Mouse (Mus musculus) regulatory T cell (primary cell): ENCODE results near the gene Smad9.

Experiments used
- in situ Hi-C: fragments of 300-600 bp; cut with MboI, MseI; formaldehyde crosslinking; loops from one replicate; pipeline ENCODE4 v1.15.1; 2025; ENCODE audit warnings: high pct_unique_total_duplicates

The Smad9 gene

DNA sequence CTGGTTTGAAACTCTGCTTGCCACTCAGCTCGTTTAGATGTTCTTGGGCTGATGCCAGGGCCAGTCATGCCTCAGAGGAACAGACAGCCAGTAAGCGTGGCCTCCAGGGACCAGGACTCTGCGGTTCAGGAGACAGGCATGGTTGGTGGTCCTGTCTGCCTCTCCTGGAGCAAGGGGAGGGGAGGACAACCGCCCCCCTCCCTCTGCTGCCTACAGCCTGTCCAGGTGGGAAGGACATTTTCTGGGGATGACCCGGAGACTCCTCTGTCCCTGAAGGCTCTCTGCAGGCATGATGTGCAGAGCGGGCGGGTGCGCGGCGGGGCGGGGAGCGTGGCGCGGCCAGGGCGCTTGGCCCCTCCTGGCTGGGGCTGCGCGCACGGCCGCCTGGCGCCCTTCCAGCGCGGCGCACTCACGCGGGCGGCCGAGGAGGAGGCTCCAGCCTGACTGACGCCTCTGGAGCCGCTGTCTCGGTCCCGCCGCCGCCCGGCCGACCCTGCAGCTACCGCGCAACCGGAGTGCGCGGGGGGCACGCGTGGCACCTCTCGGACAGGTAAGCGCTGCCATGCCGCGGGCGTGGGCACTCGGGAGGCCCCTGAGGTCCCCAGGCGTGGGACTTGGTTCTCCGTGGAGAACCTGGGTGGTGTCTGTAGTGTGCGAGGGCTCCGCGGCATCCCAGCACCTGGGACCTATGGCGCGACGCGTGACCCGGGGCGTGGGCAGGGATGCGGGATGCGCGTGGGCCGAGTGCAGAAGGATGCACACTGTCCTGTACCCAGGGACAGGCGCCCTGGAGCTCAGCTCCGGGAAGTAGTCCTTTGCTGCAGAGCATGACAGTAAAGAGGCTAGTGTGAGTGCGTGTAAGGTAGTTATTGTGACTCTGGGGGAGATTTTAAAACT lies at the start of gene Smad9:
Smad9 (plus strand) TSS at position 438 of the 897 bp plus-strand sequence.
- in situ Hi-C loops = loop anchor here (10.0 kb wide), 1 partner anchor 601 kb away; the partner anchor contains the start of gene Trpc4

DNA sequence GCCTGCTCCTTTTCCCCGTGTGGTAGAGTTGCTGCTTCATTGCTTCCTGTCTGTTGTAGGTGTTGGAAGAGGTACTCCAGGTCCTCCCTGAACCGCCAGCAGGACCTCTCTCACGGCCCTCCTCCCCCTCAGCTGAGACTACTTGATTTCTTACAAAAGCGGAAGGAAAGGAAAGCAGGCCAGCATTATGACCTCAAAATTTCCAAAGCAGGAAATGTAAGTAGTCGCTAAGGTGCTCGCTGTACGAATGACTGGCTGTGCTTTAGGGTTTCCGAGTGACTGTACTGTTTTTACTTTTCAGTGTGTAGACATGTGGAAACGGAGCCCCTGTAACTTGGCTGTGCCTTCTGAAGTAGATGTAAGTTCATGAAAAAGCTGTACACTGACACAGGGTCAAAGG lies 46.4 kb upstream of the Smad9 start:
- in situ Hi-C loops = loop anchor here (10.0 kb wide), 1 partner anchor 1224 kb away; the partner anchor contains the start of gene Stoml3

DNA sequence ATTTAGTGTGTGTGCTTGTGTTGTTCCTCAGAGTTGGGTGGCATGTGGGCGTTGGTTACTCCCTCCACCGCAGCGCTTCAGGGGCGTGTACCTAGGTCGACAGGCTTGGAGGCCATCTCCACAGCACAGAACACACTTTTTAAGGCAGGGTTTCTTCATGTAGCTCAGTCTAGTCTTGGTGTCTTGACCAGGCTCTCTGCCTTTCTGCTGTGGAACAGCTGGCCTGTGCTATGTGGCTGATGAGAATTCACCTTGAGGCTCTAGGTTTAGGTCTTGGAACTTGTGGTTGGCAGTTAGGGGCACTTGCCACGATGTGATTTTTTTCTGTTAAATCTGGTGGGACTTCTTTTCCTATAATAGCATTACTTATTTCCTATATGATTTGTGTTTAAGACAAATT lies 41.1 kb upstream of the Smad9 start, which contains the start of gene Gm21958:
Gm21958 (minus strand) TSS at position 101 of the 400 bp plus-strand sequence.
- in situ Hi-C loops = no loop called here

DNA sequence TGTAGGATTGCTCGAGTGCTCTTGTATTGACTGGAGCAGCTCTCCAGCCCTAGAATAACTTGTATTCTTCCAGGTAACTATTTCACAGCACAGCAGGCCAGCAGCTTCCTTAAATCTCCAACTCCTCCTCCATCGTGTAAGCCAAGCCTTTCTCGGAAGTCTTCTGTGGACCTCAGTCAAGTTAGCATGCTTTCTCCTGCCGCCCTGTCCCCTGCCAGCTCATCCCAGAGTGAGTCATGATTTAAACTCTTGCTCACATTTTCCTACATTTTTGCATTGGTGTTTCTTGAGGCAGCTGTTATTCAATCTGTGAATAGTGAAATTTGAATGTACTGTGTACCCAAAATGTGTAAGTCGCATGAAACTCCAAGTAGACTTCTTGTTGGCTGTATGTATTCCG lies 39.9 kb upstream of the Smad9 start:
- in situ Hi-C loops = no loop called here

DNA sequence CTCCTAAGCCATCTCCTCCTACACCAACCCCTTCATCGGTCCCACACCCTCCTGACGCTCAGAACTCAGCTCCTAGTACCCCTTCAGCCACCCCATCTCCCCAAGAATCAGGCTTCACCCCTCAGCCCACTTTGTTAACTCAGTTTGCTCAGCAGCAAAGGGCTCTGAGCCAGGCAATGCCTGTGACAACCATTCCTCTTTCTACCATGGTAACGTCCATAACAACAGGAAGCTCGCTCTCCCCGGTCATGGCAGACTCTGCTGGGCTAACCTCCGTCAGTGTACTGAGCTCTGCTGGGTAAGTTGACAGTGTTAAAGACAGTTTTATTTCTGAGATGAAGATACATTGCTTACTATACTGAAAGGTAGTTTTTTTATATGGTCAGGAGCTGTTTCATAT lies 38.0 kb upstream of the Smad9 start:
- in situ Hi-C loops = no loop called here

DNA sequence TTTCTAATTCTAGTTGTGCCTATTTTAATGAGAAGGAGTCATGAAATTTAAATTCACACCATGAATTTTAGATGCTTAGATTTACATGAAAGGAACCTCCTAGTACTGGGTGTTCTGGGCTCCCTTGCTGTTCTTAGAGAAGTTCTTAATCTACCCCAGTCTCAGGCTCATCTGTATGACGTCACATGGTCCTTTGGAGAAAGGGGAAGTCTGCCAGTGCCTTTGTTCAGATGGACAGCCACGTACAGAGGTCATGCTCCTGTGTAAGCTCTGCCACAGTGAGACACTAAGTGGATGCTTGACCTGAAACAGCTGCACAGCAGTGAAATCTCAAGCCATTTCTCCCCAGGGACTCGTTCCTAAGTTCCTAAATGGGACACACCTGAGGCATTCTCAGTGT lies 36.4 kb upstream of the Smad9 start:
- in situ Hi-C loops = no loop called here

DNA sequence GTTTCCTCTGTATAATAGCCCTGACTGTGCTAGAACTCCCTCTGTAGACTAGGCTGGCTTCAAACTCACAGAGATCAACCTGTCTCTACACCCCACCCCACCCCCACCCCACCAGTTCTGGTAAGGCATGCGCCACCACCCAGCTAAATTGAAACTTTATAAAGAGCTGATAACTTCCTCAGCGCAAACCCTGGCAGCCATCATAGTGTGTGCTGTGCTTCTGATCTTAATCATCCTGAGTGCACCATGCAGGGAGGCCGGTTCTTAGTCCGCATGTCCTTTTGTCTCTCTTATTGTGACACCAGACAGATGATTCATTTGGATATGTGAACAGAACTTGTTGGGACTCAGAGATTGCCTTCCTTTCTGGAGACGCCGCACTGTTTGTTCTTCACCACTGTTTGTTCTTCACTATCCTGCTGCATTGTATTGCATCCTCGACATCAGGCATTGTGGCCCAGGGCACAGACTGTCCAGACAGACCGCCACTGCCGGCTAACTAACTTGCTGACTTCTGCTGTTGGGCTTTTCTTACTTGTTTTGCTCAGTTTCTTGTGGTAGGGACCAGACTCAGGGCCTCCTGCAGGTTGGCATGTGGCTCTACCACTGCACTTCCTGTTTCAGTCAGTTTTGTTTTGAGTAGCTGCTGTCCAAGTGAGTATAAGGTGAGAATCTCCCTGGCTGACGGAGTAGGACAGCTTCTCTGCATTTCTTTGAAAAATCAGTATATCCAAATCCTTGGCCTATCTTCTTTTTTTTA lies 31.5 kb upstream of the Smad9 start:
- in situ Hi-C loops = no loop called here

DNA sequence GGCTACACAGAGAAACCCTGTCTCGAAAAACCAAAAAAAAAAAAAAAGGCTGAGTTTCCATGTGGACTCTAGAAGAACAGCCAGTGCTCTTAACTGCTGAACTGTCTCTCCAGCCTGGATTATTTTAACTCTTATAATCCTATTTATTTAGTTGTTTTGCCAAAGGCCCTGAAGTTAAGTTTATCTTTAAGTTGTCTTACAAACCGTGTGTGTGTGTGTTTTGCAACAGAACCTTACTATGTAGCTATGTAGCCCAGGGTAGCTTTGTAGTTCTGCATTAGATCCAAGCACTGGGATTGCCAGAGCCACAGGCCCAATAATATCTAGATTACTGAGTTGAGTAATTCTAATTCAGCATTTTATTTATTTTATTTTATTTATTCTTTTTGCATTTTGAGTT lies 30.0 kb upstream of the Smad9 start:
- in situ Hi-C loops = no loop called here

DNA sequence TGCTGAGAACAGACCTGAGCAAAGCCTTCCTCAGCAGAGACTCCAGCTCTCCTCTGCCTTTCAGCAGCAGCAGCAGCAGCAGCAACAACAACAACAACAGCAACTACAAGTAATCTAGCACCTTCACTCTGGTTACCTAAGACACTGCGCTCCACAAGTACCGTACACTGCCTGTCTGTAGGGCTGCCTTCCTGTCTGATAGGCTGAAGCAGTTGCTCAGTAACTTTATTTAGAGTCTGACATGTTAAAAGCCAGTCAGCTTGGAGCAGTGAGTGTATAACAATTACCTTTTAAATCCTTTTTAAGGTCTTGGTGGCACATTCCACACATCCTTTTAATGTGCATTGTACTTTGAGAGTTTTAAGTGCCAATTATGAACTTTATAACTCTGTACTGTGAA lies 27.8 kb upstream of the Smad9 start:
- in situ Hi-C loops = no loop called here

DNA sequence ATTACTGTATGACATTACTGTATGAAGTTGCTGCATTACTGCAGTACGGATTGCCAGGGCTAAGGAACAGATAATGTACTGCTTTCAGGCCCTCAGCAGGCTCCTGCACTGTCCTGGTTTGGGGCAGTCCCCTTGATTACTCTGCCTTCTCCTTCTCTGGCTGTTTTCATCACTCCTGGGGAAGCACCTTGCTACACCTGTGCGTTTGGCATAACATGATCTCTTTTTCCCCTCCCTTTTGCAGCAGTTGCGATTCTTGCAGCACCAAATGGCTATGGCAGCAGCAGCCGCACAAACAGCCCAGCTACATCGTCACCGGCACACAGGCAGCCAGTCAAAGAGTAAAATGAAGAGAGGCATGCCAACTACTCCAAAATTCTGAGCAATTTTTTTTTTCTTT lies 27.3 kb upstream of the Smad9 start:
- in situ Hi-C loops = no loop called here

DNA sequence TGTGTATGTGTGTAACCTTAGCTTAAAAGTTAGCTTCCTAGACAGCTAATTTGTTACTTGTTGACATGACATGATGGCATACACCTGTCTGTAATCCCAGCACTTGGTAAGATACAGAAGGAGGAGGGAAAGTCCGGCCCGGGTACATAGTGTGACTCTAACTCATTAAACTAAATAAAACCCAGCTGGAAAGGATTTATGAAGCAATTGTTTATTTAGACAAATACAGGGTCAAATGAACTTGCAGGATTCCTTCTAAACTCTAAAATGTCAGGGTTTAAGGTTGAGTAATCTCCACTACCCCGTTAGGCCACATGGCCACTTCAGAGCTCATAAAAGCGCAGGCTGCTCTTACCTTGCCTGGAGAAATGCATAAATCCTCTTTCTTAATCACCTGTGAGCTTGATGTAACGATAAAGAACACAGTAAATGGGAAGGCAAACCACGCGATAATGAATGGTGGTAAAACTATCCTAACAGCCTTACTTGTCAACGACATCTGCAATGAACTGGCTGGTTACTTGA lies 23.7 kb upstream of the Smad9 start:
- in situ Hi-C loops = loop anchor here (5.0 kb wide), 1 partner anchor 34 kb away; no protein-coding TSS in a partner anchor

DNA sequence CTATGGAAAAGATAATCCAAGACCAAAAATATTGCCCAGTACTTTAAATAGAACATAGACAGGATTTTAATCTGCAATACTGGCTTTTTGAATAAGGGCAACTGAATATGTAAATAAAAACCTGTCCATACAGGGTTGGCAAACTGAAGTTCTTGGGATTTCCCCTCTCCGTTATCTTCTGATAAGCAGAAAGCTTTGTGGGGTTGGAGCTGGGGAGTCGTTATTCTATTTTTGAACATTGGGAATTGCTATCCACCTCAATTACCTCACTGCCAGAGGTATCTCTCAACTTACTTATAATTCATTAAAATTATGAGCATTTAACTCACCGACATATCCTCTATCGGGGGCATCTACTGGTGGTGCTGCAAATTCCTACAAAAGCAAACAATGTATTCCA lies 23.0 kb upstream of the Smad9 start:
- in situ Hi-C loops = loop anchor here (5.0 kb wide), 1 partner anchor 35 kb away; no protein-coding TSS in a partner anchor

DNA sequence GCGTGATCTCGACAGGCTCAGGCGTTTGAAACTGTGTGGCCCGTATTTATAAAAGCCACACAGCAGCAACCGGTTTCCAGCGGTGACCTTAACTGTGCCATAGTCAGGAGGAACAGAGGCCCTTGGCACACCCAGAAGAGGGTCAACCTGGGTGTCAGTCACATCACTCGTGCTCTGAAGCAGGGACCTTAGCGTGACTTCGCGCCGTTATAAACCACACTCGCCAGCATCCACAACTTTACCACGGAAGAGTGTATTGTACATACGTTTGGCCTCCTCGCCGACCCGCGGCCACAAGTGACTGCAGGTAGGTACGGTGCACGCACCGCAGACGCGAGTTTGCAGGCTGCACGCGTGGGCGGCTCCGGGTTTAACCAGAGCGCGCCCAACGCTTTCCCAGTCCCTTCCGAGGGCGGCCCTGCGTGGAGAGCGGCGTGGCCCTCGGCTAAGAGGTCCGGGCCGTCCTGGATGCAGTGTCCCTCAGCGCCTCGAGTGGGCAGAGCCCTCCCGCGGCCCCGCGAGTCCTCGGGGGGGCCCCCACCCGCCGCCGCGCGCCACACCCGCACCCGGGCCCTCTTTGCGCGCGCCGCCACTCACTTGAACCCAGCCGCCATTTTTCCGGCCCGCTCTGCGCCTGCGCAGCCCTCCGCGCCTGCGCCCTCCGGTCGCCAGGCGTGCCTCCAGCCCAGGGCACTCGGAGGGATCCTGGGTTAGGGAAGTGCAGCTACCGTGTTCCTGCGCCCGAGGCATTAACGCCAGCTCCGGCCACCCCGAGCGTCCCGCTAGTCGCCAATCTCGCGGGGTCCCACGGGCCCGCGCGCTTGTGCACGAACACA lies 20.8 kb upstream of the Smad9 start:
- in situ Hi-C loops = loop anchor here (5.0 kb wide), 1 partner anchor 37 kb away; no protein-coding TSS in a partner anchor

DNA sequence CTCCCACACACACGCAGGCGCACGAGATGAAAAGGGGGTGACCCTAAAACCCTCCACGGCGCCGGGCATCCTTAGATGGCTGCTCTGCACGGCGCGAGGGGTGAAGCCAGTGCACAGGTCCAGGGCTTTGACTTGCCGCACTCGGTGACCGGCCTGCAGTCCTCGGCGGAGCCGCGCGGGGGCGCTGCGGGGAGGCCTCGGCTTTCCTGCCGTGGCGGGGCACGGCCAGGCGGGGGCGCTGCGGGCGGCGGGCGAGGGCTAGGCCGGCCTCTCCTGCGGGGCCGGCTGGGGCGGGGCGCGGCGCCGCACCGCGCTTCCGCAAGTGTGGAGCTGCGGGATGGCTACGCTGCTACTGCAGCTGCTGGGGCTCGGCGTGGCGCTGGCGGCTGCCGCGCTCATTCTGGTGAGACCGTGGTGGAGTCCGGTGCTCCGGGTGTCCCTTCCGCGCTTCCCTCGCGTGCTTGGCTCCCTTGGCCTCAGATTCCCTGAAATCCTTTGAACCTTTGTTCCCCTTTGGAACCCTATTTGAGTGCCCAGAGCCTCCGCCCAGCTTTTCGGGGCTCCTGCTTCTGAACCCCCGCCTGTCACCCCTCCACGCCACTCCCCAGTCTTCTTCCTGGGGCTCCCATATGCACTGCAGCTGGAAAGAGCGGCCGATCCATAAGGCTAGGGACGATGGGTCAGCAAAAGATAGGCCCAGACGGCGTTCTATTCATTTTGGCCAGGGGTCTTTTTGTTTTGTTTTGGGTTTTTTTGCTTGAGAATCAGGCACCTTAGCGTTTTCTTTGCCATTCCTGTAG lies 19.9 kb upstream of the Smad9 start, which contains the start of the genes Exosc8 and Alg5:
Exosc8 (minus strand) TSS at position 147 of the 800 bp plus-strand sequence.
Alg5 (plus strand) TSS at position 293 of the 800 bp plus-strand sequence.
- in situ Hi-C loops = no loop called here

DNA sequence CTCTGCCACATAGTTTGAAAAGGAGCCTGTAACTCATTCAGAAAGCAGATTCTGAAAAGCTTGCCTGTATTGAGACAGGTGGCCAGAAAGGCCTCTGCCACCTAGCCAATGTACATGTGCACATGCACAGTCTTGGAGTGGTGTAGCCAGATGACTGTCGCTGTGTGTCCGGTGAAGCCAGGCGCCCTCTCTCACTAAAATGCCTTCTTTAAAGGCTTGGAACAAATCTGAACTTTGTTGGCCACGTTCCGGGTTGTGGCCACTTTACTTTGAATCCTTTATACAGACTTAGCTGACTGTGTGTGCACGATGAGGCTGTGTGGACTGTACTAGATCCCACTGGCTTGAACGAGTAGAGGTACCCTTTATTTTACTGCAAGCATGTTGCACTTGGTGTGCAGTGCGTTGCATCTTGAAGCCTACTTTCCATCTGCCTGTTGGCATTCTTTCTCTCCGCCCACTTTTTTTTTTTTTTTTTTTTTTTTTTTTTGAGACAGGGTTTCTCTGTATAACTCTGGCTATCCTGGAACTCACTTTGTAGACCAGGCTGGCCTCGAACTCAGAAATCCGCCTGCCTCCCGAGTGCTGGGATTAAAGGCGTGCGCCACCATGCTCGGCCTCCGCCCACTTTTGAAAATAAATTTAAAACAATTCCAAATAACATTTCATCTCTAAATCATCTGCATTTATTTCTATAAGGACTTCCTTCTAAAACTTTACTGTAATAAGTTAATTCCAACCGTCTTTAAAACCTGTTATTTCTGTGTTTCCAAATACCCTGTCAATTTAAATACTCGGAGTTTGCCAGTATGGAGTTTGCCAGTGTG lies 19.1 kb upstream of the Smad9 start:
- in situ Hi-C loops = no loop called here

DNA sequence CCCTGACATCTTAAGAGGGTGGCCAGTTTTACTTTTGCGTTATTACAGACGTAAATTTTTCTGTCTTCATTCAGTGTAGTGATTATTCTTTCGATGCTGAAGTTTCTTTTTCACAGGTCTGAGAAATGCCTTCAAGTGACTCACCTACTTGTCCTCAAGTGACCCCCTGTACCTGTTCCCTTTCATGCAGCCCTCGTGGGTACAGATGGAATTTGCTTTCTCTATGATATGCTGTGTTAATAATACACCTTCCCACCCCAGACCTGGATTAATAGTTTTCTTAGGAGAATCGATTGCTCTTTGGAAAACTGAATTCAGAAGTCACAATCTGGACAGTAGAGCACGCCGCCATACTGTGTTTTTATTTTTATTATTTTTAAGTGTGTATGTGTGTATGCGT lies 18.1 kb upstream of the Smad9 start:
- in situ Hi-C loops = no loop called here

DNA sequence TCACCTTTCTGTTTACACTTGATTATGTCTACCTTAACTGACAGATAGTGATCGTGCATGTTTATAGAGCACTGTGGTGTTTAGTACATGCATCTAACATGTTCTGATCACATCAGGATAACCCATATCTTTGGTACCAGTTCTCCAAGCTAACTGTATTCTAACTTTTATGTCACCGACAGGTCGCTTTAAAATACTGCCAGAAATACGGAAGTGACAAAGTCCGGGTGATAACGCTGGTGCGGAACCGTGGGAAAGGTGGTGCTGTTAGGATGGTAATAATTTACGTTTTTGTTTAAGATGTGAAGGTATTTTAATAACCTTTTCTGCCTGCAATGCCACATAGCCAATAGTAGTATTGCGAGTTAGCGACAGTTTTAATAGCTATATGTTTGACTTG lies 13.4 kb upstream of the Smad9 start:
- in situ Hi-C loops = no loop called here

DNA sequence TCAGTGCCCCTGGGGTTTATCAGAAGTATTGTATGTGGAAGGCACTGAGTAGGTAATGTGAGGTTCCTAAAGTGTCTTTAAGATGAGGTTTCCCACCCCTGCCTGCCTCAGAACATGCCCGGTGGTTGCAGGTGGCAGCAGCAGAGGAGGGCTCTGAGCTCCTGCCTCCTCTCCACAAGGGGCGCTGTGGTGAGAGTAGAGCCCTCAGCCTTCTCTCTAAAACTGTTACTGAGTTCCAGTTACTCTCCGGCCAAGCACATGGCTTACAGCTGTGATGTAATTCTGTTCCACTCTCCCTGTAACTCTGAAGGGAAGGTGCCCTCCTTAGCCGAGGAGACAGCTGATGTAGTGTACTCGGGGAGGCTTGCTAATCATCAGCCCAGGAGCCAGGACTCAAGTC lies 9.6 kb upstream of the Smad9 start:
- in situ Hi-C loops = no loop called here

DNA sequence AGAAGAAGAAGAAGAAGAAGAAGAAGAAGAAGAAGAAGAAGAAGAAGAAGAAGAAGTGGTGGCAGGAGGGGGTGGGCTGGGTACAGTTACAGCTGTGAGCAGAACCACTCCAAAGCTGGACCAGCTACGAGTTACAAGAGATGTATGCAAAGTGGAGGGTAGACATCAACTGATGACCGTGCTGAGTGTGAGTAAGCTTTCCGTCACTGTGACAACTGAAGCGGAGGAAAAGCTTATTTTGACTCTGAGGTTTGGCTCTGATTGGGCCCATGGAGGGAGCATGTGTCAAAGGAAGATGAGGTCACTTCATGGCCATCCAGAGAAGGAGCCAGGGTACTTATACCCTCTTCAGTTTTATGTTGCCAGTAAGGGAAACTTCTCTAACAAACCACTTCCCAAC lies 2.0 kb upstream of the Smad9 start:
- in situ Hi-C loops = loop anchor here (10.0 kb wide), 1 partner anchor 599 kb away; the partner anchor contains the start of gene Trpc4
